Mouse (Mus musculus): ENCODE measurements around the gene Zfp420. TPM values are rescaled to one million over a fixed set of nuclear protein-coding genes. Genes with fewer than 3 reads are reported as not detected.
A peak's percentile ranks its signal among the peaks of the same experiment; 100 is the strongest.

Gene Zfp420
- total and polyA plus RNA-seq, 2 experiments: 0.50 to 2.8 TPM

DNA sequence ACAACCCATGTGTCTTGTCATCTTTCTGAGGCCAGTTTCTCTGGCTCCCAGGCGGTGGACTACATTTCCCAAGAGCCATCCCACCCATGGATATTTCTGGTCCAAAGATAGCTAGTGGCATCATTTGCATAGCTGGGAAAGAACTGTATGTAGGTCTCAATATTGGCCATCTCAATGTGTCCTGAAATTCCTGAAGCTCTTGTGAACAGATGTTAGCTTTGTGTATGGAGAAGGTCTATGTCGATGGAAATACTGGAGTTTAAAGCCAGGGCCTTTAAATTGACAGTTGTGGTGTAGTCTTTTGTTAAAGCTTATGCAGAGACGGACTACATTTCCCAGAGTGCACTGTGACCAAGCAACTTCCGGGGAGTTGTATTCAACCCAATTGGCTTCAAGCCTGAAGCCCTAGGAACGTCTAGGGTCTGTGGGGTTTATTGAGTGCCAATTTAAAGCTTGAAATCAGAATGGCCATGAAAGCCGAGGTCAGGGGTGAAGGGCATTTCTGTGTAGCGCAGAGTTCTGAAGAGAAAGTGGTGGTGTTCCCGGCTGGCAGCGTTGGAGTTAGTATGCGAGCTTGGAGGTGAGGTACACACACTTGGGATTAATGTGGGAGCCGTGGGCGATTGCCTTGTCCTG lies 41.0 kb upstream of the Zfp420 start:
- Histone ChIP-seq H3K27ac (replicated peaks; ENCODE audit: insufficient read depth, low read depth, low read length) (peak overlapping the region; percentile 66), H3K79me2 (ENCODE audit: control insufficient read depth, insufficient read depth, low read length) (peaks cover 18% of the 10 kb centered on the region), H3K9ac (ENCODE audit: low read depth, low read length) (peak overlapping the region; percentile 79), H3K27me3 (ENCODE audit: control insufficient read depth, insufficient read depth, low read length) (no peaks in the 10 kb centered on the region), H3K36me3 (ENCODE audit: control insufficient read depth, insufficient read depth, low read length) (peaks cover 4% of the 10 kb centered on the region; the same call in 1 of the 2 replicates), H3K4me1 (ENCODE audit: control insufficient read depth, insufficient read depth, low read length) (peaks cover 20% of the 10 kb centered on the region), H3K4me3 (ENCODE audit: insufficient read depth, low read depth, low read length) (peak overlapping the region; percentile 64)
- TF ChIP-seq CTCF (IDR thresholded peaks at IDR 0.05; ENCODE audit: low read depth, low read length) (no peak), POLR2A (IDR thresholded peaks at IDR 0.05; ENCODE audit: extremely low read depth, insufficient read depth, low read length) (no peak)
- WGBS: 1% methylated on average over 12 of the region's 12 CpGs
- DNase-seq (ENCODE audit: extremely low read depth, low read depth, low spot score): peak; percentile 82

GRCm38 (mm10) chr7:29828001-29828400 lies 31.8 kb upstream of the Zfp420 start:
- no peak for DNase-seq (ENCODE audit: extremely low read depth, low read depth, low spot score)
- no peak overlapping the region for H3K9ac ChIP-seq (ENCODE audit: low read depth, low read length)
- H3K27ac ChIP-seq (replicated peaks; ENCODE audit: insufficient read depth, low read depth, low read length): no peak overlapping the region
- H3K27me3 ChIP-seq (ENCODE audit: control insufficient read depth, insufficient read depth, low read length): no peaks in the 10 kb centered on the region
- 74% methylated on average over 12 of the region's 12 CpGs for WGBS
- TF ChIP-seq POLR2A (IDR thresholded peaks at IDR 0.05; ENCODE audit: extremely low read depth, insufficient read depth, low read length) (no peak), CTCF (IDR thresholded peaks at IDR 0.05; ENCODE audit: low read depth, low read length) (no peak)
- H3K4me1 ChIP-seq (ENCODE audit: control insufficient read depth, insufficient read depth, low read length): no peaks in the 10 kb centered on the region
- H3K79me2 ChIP-seq (ENCODE audit: control insufficient read depth, insufficient read depth, low read length): no peaks in the 10 kb centered on the region
- peaks cover 61% of the 10 kb centered on the region for H3K36me3 ChIP-seq (ENCODE audit: control insufficient read depth, insufficient read depth, low read length)
- H3K4me3 ChIP-seq (ENCODE audit: insufficient read depth, low read depth, low read length): no peak overlapping the region

DNA sequence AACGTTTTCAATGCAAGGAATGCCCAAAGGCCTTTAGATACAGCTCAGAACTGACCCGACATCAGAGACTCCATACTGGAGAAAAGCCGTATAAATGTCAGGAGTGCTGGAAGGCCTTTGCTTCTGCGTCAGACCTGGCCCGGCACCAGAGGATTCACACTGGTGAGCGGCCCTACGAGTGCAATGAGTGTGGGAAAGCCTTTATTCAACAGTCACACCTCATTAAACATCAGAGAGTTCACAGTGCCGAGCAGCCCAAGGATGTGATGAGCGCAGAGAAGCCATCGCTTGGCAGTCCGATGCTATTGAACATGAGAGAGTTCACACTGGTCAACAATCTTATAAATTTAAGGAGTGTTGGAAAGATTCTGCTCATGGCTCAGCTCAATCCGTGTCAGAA lies 30.0 kb upstream of the Zfp420 start:
- 97% methylated on average over 12 of the region's 12 CpGs for WGBS
- Histone ChIP-seq H3K27ac (replicated peaks; ENCODE audit: insufficient read depth, low read depth, low read length) (no peak overlapping the region), H3K4me3 (ENCODE audit: insufficient read depth, low read depth, low read length) (no peak overlapping the region), H3K27me3 (ENCODE audit: control insufficient read depth, insufficient read depth, low read length) (no peaks in the 10 kb centered on the region), H3K79me2 (ENCODE audit: control insufficient read depth, insufficient read depth, low read length) (no peaks in the 10 kb centered on the region), H3K4me1 (ENCODE audit: control insufficient read depth, insufficient read depth, low read length) (no peaks in the 10 kb centered on the region), H3K36me3 (ENCODE audit: control insufficient read depth, insufficient read depth, low read length) (peaks cover 54% of the 10 kb centered on the region), H3K9ac (ENCODE audit: low read depth, low read length) (no peak overlapping the region)
- TF ChIP-seq CTCF (IDR thresholded peaks at IDR 0.05; ENCODE audit: low read depth, low read length) (no peak), POLR2A (IDR thresholded peaks at IDR 0.05; ENCODE audit: extremely low read depth, insufficient read depth, low read length) (no peak)
- DNase-seq (ENCODE audit: extremely low read depth, low read depth, low spot score): no peak

GRCm38 (mm10) chr7:29836816-29837215 lies 23.0 kb upstream of the Zfp420 start:
- peaks cover 3% of the 10 kb centered on the region; the same call in 1 of the 2 replicates for H3K36me3 ChIP-seq (ENCODE audit: control insufficient read depth, insufficient read depth, low read length)
- DNase-seq (ENCODE audit: extremely low read depth, low read depth, low spot score): no peak
- H3K4me1 ChIP-seq (ENCODE audit: control insufficient read depth, insufficient read depth, low read length): no peaks in the 10 kb centered on the region
- H3K27me3 ChIP-seq (ENCODE audit: control insufficient read depth, insufficient read depth, low read length): no peaks in the 10 kb centered on the region
- no peak for TF ChIP-seq CTCF (IDR thresholded peaks at IDR 0.05; ENCODE audit: low read depth, low read length)
- no peak for TF ChIP-seq POLR2A (IDR thresholded peaks at IDR 0.05; ENCODE audit: extremely low read depth, insufficient read depth, low read length)
- H3K9ac ChIP-seq (ENCODE audit: low read depth, low read length): no peak overlapping the region
- H3K27ac ChIP-seq (replicated peaks; ENCODE audit: insufficient read depth, low read depth, low read length): no peak overlapping the region
- H3K79me2 ChIP-seq (ENCODE audit: control insufficient read depth, insufficient read depth, low read length): no peaks in the 10 kb centered on the region
- no peak overlapping the region for H3K4me3 ChIP-seq (ENCODE audit: insufficient read depth, low read depth, low read length)
- 96% methylated on average over 1 of the region's 1 CpGs for WGBS

GRCm38 (mm10) chr7:29839256-29839655 lies 20.5 kb upstream of the Zfp420 start:
- H3K27me3 ChIP-seq (ENCODE audit: control insufficient read depth, insufficient read depth, low read length): no peaks in the 10 kb centered on the region
- H3K9ac ChIP-seq (ENCODE audit: low read depth, low read length): no peak overlapping the region
- H3K36me3 ChIP-seq (ENCODE audit: control insufficient read depth, insufficient read depth, low read length): no peaks in the 10 kb centered on the region
- TF ChIP-seq CTCF (IDR thresholded peaks at IDR 0.05; ENCODE audit: low read depth, low read length): no peak
- TF ChIP-seq POLR2A (IDR thresholded peaks at IDR 0.05; ENCODE audit: extremely low read depth, insufficient read depth, low read length): no peak
- H3K4me3 ChIP-seq (ENCODE audit: insufficient read depth, low read depth, low read length): no peak overlapping the region
- H3K27ac ChIP-seq (replicated peaks; ENCODE audit: insufficient read depth, low read depth, low read length): no peak overlapping the region
- no peak for DNase-seq (ENCODE audit: extremely low read depth, low read depth, low spot score)
- H3K4me1 ChIP-seq (ENCODE audit: control insufficient read depth, insufficient read depth, low read length): no peaks in the 10 kb centered on the region
- WGBS: 84% methylated on average over 3 of the region's 3 CpGs
- H3K79me2 ChIP-seq (ENCODE audit: control insufficient read depth, insufficient read depth, low read length): no peaks in the 10 kb centered on the region

- no peak overlapping the region for H3K9ac ChIP-seq (ENCODE audit: low read depth, low read length)
- no peaks in the 10 kb centered on the region for H3K79me2 ChIP-seq (ENCODE audit: control insufficient read depth, insufficient read depth, low read length)
- no peaks in the 10 kb centered on the region for H3K27me3 ChIP-seq (ENCODE audit: control insufficient read depth, insufficient read depth, low read length)
- DNase-seq (ENCODE audit: extremely low read depth, low read depth, low spot score): peak; percentile 34
- H3K4me3 ChIP-seq (ENCODE audit: insufficient read depth, low read depth, low read length): no peak overlapping the region
- H3K4me1 ChIP-seq (ENCODE audit: control insufficient read depth, insufficient read depth, low read length): no peaks in the 10 kb centered on the region
- 53% methylated on average over 1 of the region's 1 CpGs for WGBS
- TF ChIP-seq CTCF (IDR thresholded peaks at IDR 0.05; ENCODE audit: low read depth, low read length) (no peak), POLR2A (IDR thresholded peaks at IDR 0.05; ENCODE audit: extremely low read depth, insufficient read depth, low read length) (no peak)
- H3K27ac ChIP-seq (replicated peaks; ENCODE audit: insufficient read depth, low read depth, low read length): no peak overlapping the region
- peaks cover 15% of the 10 kb centered on the region for H3K36me3 ChIP-seq (ENCODE audit: control insufficient read depth, insufficient read depth, low read length)
Observed at GRCm38 (mm10) chr7:29842105-29842504, 17.7 kb upstream of the Zfp420 start.
